Mouse (Mus musculus) limb, embryonic 10.5 days (tissue): ENCODE measurements at regions not wholly inside any gene's neighbourhood (a gene's known extent, or its start where the extent isn't known, plus 50 kb on each side); places are given as distances from the start of the nearest gene placed in this dataset.
"Not testable (repeated sequence)": the region's sequence is repeated elsewhere in the genome, so short reads cannot be mapped to it uniquely, and the experiment has no call there.

Source experiments
- DNase-seq: peaks from one replicate; pipeline ENCODE4 v3.0.0-alpha.2; 2017; ENCODE audit warnings: low spot score
- H3K27ac ChIP-seq: fragments of 300-500 bp; sonication (generic); 2 replicates; pipeline ENCODE4 v1.5.1; 2016; ENCODE audit warnings: mild to moderate bottlenecking
- H3K27me3 ChIP-seq: fragments of 300-500 bp; sonication (generic); 2 replicates; pipeline ENCODE4 v1.6.1; 2016; ENCODE audit warnings: low read depth, mild to moderate bottlenecking; ENCODE audit not compliant: poor library complexity, severe bottlenecking
- H3K36me3 ChIP-seq: fragments of 300-500 bp; sonication (generic); 2 replicates; pipeline ENCODE4 v1.6.1; 2016; ENCODE audit warnings: mild to moderate bottlenecking, moderate library complexity
- H3K4me1 ChIP-seq: fragments of 300-500 bp; sonication (generic); 2 replicates; pipeline ENCODE4 v1.6.1; 2016
- H3K4me3 ChIP-seq: fragments of 300-500 bp; sonication (generic); 2 replicates; pipeline ENCODE4 v1.5.1; 2016; ENCODE audit warnings: mild to moderate bottlenecking, moderate library complexity
- H3K9me3 ChIP-seq: fragments of 300-500 bp; sonication (generic); replicated peaks from 2 replicates; pipeline ENCODE4 v1.6.1; 2016; ENCODE audit warnings: mild to moderate bottlenecking
- WGBS: fragments of 180-500 bp; shearing (Covaris S2); methylation state at CpG from one replicate; pipeline ENCODE4 v1.1.7; 2016; 5-methylcytosine and 5-hydroxymethylcytosine counted together

DNA sequence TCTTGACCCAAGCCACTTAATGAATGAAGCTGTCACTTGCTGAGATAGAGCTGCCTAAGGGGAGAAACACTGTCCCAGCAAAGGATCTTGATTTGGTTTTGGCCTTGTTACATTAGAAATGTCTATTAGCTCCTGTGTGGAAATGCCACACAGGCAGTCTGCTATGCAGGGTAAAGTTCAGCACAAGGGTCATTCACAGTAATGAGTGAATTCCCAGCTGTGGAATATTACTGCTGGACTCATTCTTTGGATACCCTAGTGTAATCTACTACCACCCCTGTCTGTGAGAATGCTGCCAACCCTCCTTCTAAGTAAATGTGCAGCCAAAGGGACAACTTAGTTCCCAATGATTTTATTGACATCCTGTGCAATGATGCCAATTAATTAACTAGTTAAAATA is 322.2 kb upstream of the Clnk start:
- H3K4me3 ChIP-seq, result no peak overlapping the region
- no peak overlapping the region for H3K27ac ChIP-seq
- H3K4me1 ChIP-seq, result no peaks in the 10 kb centered on the region
- no peaks in the 10 kb centered on the region for H3K9me3 ChIP-seq
- H3K27me3 ChIP-seq, result no peaks in the 10 kb centered on the region
- H3K36me3 ChIP-seq, result no peaks in the 10 kb centered on the region
- no peak for DNase-seq

- not testable (repeated sequence) for H3K9me3 ChIP-seq, H3K4me3 ChIP-seq, DNase-seq, H3K4me1 ChIP-seq, H3K27ac ChIP-seq, H3K27me3 ChIP-seq, H3K36me3 ChIP-seq
- 92% methylated on average over 2 of the region's 4 CpGs for WGBS
Measured at GRCm38 (mm10) chr5:39191153-39191552, 314.5 kb upstream of the Clnk start.

DNA sequence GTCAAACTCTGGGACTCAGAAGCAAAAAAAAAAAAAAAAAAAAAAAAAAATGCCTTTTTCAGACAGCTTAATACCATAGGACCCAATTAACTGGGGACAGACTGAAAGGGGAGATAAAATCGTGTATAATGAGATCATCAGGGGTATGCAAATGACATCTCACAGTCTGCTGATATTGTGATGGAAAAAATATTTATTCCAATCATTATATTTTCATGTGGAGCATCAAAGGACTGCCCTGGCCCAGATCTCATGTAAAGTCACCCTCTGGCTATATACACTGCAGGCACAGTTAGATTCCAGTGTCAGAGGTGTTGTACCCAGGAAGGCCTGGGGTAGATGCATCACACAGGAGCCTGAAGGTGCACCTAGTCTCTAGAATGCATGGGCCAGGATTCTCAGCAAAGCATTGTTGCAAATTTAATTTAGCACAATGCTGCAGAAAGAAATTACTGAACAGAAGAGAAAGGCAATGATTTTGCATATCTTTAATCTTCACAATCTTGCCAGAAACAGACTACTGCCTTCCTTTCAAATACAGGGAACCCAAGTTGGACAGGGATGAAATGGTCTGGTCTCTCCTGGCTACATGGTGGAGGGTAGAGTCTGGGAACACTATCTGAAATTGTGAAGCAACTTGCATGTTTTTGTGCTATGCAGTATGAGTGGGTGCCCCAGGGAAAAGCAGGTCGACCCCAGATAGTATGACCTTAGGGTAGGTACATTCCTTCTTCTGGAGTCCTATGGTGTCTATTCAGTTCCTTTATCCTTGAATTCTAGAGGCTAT is 305.2 kb upstream of the Clnk start:
- DNase-seq, result no peak
- no peak overlapping the region for H3K4me3 ChIP-seq
- H3K27ac ChIP-seq, result no peak overlapping the region
- no peaks in the 10 kb centered on the region for H3K36me3 ChIP-seq
- 67% methylated on average over 2 of the region's 2 CpGs for WGBS
- H3K9me3 ChIP-seq, result no peaks in the 10 kb centered on the region
- no peaks in the 10 kb centered on the region for H3K27me3 ChIP-seq
- no peaks in the 10 kb centered on the region for H3K4me1 ChIP-seq

DNA sequence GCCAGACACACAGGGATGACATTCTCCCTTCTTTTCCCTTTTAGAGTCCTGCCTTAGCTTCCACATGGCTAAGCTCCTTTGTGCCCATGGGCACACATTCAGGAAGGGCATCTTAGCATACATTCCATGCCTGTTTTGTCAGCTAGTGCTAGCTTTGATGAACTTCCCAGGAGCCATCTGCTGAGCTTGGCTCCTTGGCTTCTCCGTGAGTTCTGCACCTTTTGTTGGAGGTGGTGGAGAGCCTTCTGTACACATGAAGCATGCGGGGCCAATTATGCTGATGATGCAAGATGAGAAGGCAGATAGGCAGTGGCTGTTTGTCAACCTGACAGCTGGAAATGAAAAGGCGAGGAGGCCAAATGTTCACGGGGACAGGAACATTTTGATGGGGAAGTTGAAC is 304.4 kb upstream of the Clnk start:
- H3K4me3 ChIP-seq, result no peak overlapping the region
- 20% methylated on average over 4 of the region's 4 CpGs for WGBS

GRCm38 (mm10) chr5:39177891-39178290 is 301.3 kb upstream of the Clnk start:
- WGBS, result 84% methylated on average over 2 of the region's 2 CpGs
- Histone ChIP-seq H3K4me1 (no peaks in the 10 kb centered on the region), H3K4me3 (no peak overlapping the region), H3K27ac (no peak overlapping the region), H3K9me3 (no peaks in the 10 kb centered on the region), H3K36me3 (no peaks in the 10 kb centered on the region), H3K27me3 (no peaks in the 10 kb centered on the region)
- DNase-seq, result no peak

More for the DNA sequence above, 304.4 kb upstream of the Clnk start:
- H3K27ac ChIP-seq, result no peak overlapping the region
- no peaks in the 10 kb centered on the region for H3K9me3 ChIP-seq
- DNase-seq, result no peak
- H3K27me3 ChIP-seq, result no peaks in the 10 kb centered on the region
- H3K36me3 ChIP-seq, result no peaks in the 10 kb centered on the region
- H3K4me1 ChIP-seq, result no peaks in the 10 kb centered on the region

GRCm38 (mm10) chr5:39176906-39177305 is 300.3 kb upstream of the Clnk start:
- DNase-seq, result no peak
- Histone ChIP-seq H3K4me1 (no peaks in the 10 kb centered on the region), H3K27me3 (no peaks in the 10 kb centered on the region), H3K27ac (no peak overlapping the region), H3K9me3 (no peaks in the 10 kb centered on the region), H3K36me3 (no peaks in the 10 kb centered on the region), H3K4me3 (no peak overlapping the region)
- WGBS, result 89% methylated on average over 2 of the region's 2 CpGs

GRCm38 (mm10) chr5:39173491-39173890 is 296.9 kb upstream of the Clnk start:
- 94% methylated on average over 3 of the region's 3 CpGs for WGBS
- Histone ChIP-seq H3K4me3 (no peak overlapping the region), H3K27ac (no peak overlapping the region), H3K36me3 (no peaks in the 10 kb centered on the region), H3K4me1 (no peaks in the 10 kb centered on the region), H3K9me3 (no peaks in the 10 kb centered on the region), H3K27me3 (no peaks in the 10 kb centered on the region)
- DNase-seq, result no peak

DNA sequence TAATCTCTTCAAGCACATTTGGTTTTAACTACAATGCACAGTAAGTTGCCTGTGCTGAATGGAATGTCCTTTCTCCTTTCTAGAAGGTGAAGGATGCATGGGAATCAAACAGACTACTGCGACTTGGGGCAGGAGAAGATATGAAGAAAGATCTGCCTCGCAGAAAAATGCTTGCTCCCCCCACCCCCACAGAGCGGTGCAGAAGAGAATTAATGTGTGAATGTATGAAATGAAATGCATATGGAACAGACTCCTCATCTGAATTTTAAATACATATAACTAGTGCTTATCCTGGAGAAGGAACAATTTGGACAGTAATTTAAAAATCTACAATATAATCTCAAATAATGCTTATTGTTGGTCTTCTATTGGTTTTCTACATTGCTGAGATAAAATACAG is 283.0 kb upstream of the Clnk start:
- H3K36me3 ChIP-seq, result no peaks in the 10 kb centered on the region
- H3K27ac ChIP-seq, result no peak overlapping the region
- no peaks in the 10 kb centered on the region for H3K4me1 ChIP-seq
- WGBS, result 96% methylated on average over 3 of the region's 3 CpGs
- H3K4me3 ChIP-seq, result no peak overlapping the region
- no peaks in the 10 kb centered on the region for H3K9me3 ChIP-seq
- DNase-seq, result no peak
- H3K27me3 ChIP-seq, result no peaks in the 10 kb centered on the region

GRCm38 (mm10) chr5:39155763-39156162 is 279.2 kb upstream of the Clnk start:
- Histone ChIP-seq H3K9me3 (no peaks in the 10 kb centered on the region), H3K27me3 (no peaks in the 10 kb centered on the region), H3K36me3 (no peaks in the 10 kb centered on the region), H3K4me3 (no peak overlapping the region), H3K4me1 (no peaks in the 10 kb centered on the region), H3K27ac (no peak overlapping the region)
- 88% methylated on average over 1 of the region's 1 CpGs for WGBS
- no peak for DNase-seq

DNA sequence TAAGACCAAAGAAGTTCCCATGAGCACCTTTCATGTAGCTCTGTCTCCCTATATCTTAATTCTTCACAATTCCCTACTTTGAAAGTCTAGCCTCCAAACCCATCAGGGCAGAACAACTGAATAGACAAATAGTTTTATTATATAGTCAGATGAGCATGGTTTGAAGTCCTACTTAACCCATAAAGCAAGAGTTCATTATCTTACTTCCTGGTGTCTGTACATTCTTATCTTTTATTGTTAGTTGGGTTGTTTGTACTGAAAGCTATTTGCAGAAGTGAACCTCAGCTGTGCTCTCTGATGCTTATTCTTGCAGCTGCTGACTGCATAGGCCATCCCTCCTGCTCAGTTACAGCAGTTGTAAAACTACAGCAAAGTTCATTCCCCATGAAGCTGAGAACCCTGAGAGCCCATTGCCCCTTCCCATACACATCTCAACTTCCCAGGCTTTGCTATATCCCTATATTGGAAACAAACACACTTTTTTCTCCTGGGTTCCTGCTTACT is 276.7 kb upstream of the Clnk start:
- no peak for DNase-seq
- no peaks in the 10 kb centered on the region for H3K27me3 ChIP-seq
- H3K36me3 ChIP-seq, result no peaks in the 10 kb centered on the region
- H3K4me3 ChIP-seq, result no peak overlapping the region
- H3K4me1 ChIP-seq, result no peaks in the 10 kb centered on the region
- no peak overlapping the region for H3K27ac ChIP-seq
- no peaks in the 10 kb centered on the region for H3K9me3 ChIP-seq

- no peak for DNase-seq
- Histone ChIP-seq H3K4me3 (no peak overlapping the region), H3K4me1 (no peaks in the 10 kb centered on the region), H3K36me3 (no peaks in the 10 kb centered on the region), H3K9me3 (no peaks in the 10 kb centered on the region), H3K27me3 (no peaks in the 10 kb centered on the region), H3K27ac (no peak overlapping the region)
- WGBS, result 91% methylated on average over 4 of the region's 4 CpGs
Measured at GRCm38 (mm10) chr5:39151917-39152316, 275.3 kb upstream of the Clnk start.

DNA sequence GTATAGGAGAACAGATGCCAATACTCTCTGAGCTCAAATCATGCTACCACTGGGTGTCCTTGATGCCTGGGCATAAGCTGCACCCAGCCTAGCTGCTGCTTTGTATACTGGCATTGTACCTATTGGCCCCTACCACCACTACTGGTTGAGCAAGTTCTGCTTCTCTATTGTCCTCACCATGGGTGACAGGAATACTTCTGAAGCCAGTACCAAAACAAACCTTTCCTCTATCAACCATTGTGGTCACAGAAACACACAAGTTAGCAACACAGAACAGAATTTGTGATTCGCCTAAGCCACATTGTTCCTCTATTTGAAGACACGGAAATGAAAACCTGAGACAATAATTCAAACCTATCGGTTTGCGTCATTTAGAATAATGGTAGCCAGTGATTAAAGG is 274.3 kb upstream of the Clnk start:
- 91% methylated on average over 4 of the region's 4 CpGs for WGBS
- Histone ChIP-seq H3K36me3 (no peaks in the 10 kb centered on the region), H3K9me3 (no peaks in the 10 kb centered on the region), H3K4me3 (no peak overlapping the region), H3K27ac (no peak overlapping the region), H3K4me1 (no peaks in the 10 kb centered on the region), H3K27me3 (no peaks in the 10 kb centered on the region)
- DNase-seq, result no peak

- Histone ChIP-seq H3K36me3 (no peaks in the 10 kb centered on the region), H3K9me3 (no peaks in the 10 kb centered on the region), H3K4me1 (no peaks in the 10 kb centered on the region), H3K27me3 (no peaks in the 10 kb centered on the region), H3K4me3 (no peak overlapping the region), H3K27ac (no peak overlapping the region; the same call in 1 of the 2 replicates)
- DNase-seq, result no peak
- 66% methylated on average over 2 of the region's 2 CpGs for whole genome bisulfite sequencing
Measured at GRCm38 (mm10) chr5:39145658-39146057, 269.0 kb upstream of the Clnk start.

DNA sequence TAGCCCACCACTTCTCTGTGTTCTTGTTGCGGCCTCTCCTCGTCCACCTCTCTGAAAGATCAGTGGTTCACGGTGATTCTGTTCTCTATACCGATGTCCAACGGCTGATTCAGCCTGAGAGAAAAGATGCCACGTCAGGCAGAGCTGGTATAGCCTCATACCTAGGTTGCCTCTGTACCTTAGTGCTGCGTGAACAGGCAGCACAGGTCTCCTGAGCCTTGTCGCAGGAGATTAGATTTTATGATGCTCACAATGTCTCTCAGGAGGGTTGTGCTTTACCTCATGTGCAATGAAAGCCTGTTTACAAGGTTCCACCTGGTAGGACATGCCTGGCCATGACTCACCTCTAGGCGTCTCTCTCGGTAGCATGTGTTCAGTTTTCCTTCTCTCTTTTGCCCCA is 267.6 kb upstream of the Clnk start:
- Histone ChIP-seq H3K4me3 (no peak overlapping the region), H3K9me3 (no peaks in the 10 kb centered on the region), H3K27me3 (no peaks in the 10 kb centered on the region), H3K27ac (no peak overlapping the region), H3K36me3 (no peaks in the 10 kb centered on the region), H3K4me1 (no peaks in the 10 kb centered on the region)
- 89% methylated on average over 10 of the region's 10 CpGs for WGBS
- no peak for DNase-seq
